Mouse (Mus musculus) layer of hippocampus, adult 9-11 months (tissue): Measurements from ENCODE around the gene Cdh10.

Experiments used
- DNase-seq: peaks from one replicate; pipeline ENCODE4 v3.0.0; 2022

The Cdh10 gene

DNA sequence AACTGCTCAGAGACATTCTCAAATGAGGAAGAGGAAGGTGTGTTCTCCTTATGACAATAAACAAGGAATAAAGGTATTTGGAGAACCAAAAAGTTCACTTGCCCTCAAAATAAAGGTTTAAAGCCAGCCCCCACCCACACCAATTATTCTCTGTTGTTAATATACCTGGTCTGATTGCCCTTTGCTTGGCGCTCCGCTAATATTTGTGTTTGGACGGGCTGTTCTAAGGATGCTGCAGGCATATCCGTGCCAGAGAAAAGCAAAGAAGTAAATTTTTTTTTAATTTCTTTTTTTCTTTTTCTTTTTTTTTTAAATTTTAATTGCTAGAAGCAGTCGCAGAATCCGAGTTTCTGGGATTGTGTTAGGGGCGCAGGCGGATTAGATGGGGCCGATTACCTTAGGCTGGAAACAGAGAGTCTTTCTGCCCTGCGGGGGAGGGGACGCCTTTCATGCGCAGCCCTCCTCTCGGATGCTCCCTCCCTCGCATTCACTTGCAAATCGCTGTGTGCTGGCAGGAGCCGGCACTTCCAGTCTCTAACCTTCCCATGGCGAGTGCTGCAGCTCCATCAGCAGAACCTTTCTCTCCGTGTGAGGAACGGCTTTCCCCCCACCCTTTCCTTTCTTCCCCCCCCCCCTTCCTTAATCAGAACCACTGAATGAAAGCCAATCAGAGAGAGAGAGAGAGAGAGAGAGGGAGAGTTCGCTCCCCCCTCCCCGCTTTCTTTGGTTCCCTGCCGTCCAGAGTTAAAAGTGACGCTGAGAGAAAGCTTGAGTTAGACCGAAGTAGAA lies at the start of gene Cdh10:
Gene Cdh10, plus strand, starts transcription at position 763 of the 789 bp plus-strand sequence.
- peak; percentile 72 for DNase-seq

DNA sequence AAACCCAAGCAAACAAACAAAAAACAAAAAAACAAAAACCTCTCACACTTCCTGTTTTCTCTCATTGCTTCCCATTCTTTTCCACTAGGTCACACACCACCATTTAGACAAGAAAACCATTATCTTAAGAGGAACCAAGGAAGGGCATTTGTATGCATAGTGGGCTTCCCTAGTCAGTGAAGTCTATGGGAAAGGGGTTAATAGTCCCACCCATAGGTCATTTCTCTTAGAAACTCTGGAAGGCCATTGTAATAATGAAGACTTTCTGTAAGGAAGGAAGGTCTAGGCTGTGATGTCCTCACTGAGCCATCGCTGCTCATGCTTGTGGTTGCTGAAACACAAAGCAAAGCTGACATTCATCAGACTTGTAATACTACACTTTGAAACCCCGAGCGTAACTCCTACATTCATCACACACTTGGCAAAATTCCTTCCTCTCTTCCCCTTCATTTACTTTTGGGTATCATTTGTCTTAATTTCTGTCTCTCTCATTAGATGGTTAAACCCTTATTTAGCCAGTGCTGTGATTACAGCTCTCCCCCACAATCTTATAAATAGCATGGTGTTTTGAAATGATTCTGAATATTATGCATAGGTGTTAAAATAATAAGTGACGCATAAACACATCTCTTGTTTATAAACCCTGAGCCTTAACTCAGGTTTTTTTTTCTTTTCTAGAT lies 9.5 kb upstream of the Cdh10 start:
- no peak for DNase-seq

GRCm38 (mm10) chr15:18817707-18818106 lies 1.0 kb upstream of the Cdh10 start:
- no peak for DNase-seq

DNA sequence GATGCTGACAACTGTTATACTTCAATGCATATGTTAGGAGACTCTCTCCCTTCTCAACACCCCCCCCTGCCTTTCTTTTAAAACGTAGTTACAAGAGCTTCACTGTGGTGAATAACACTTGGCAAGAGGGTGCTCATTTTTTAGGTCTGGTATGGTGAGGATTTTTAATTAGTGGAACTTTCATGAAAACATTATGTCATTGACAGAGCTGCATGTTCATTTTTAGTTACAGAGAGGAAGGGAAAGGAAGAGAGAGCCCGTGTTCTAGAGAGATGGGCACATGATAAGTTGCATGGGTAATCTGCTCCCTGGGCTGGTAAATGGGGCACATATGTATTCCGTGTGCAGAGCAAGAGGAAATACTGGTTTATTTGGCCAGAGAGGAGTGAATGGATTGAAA lies 1.5 kb downstream of the Cdh10 start:
- DNase-seq, result peak; percentile 36

- DNase-seq, result peak; percentile 87
Observed at GRCm38 (mm10) chr15:18821114-18821756, 2.5 kb downstream of the Cdh10 start.

DNA sequence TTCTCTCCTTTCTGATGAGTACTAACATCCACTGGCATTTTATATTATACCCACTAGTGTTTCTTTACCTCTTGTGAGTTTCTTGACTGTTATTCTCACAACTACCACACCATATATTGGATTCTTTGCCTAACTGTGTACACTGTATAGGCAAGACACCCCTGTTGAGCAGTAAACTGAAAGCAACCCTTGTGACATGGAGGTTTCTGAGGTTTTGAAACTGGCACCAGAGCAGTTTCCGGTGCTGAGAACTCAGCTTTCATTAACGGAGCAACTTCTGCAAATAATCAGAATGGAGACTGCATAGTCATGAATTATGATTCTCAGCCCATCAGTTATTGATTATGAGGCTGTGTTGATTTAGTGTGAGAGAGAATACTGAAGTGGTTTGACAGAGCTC lies 4.7 kb downstream of the Cdh10 start:
- DNase-seq, result no peak

DNA sequence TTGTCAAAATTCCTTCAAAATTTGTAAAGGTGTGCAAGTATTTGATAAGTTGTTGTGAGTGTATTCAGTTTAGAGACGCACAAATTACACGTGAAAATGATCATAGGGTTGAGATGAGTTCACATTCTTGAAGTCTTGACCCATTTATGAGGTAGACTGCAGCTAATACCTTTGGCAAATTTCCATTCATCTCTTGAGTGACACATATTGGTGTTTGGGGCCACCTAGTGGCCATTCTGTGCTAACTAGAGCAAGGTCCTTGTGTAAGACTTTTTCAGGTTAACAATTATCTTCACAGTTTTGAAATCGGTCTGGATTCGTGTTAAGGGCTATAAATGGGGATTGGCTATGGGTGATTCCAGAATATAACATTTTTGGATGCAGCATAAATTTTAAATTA lies 13.5 kb downstream of the Cdh10 start:
- DNase-seq, result peak; percentile 66

- no peak for DNase-seq
Observed at GRCm38 (mm10) chr15:18841769-18842168, 23.0 kb downstream of the Cdh10 start.

- no peak for DNase-seq
Observed at GRCm38 (mm10) chr15:18844807-18845206, 26.1 kb downstream of the Cdh10 start.

DNA sequence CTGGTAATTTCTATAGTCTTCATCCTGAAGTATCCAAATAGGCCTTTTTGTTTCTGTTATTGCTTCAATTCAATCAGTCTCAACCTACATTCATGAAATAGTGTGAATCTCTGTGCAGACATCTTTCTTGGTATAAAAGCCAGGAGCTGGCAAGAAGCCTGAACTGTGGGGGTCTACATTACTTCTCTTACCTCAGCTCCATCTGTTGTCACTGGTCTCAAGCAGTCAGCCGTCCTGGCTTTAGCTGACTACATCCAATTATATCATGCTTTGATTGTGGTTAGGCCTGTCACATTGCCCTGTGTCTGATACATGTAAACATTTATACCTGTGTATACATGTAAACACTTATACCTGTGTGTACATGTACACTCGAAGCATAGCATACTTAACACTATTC lies 31.8 kb downstream of the Cdh10 start:
- peak; percentile 9 for DNase-seq

DNA sequence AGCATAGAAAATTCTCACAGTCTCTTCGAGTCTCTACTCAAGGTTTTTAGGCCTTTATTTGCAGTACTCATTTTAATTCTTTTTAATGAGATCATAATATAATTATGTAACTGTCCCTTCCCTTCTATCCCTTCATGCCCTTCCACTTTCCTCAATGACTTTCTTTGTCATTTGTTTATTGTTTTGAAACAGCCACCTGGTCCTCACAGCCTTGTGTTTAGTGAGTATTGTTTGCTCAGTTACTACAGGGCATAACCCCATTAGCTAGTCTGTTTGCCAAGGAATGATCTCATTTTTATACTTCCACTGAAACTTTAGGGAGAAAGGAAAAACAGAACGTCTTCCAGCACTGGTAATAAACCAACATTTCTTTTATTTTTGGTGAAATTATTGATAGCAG lies 39.4 kb downstream of the Cdh10 start:
- DNase-seq, result no peak

DNA sequence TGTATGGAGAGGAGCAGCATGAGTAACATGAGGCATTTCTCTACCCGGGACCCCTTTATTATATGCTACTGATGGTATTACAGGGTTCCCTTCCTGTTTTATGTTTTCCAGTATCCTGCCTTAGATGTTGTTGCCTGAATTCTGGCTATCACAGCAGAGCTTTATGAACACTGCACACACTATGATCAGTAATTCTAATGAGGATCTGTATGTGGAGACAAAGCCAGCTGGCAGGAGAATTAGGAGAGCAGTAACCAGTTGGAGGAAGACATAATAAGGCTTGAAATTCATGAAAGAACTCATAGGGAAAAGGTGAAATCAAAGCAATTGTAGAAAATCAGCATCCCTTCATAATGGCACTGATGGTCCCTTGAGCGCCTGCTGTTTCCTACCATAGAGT lies 51.1 kb downstream of the Cdh10 start:
- DNase-seq, result no peak

DNA sequence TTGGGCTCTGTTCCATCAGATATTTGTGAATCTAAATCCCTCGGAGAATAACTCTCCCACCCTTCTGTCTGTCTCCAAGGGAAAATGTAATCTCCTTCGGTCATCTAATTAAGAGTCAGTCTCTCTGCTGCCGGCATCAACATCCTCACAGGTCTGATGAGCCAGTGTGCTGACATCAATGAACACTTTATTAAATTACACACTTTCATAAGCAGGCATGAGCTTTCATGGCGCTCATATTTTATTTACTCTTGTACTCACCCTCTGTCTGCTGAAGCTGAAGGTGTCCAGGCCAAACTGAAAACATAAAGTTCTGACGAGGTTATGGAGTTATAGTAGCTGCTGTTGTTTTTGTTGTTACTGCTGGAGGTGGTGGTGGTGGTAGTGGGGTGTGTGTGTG lies 62.7 kb downstream of the Cdh10 start:
- no peak for DNase-seq

DNA sequence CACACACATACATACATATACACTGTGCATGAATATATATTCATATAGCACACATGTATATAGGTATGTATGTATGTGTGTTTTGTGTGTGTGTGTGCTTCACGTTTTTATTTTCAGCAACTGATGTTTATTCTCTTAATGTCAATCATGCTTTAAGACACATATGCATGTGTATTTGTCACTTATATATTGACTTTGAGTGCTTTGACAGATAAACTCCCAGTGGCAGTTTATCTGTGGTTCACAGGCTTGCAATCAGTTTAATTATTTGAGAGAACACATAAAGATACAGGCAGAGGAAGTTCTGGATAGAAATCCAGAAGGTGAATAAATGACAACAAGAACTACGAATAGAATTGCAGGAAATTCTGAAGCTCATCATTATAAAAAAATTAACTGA lies 67.9 kb downstream of the Cdh10 start:
- no peak for DNase-seq

DNA sequence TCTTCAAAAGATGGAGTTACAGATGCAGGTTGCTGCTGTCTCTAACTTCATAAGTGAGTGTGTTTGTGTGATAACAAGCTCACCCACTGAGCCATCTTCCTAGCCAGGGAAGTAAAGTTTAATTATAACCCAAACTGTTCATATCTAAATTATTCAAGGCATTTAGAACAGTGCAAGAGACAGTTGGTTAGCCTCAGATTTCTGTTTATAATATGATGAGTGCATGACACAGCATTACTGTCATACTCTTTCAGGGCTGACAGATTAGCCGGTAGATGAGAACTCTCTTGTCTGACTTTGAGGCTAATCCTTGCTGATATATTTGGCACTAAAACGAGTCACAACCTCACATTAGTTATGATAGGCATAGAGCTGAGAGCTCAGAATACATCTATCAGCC lies 70.2 kb downstream of the Cdh10 start:
- DNase-seq, result no peak

GRCm38 (mm10) chr15:18890358-18890757 lies 71.6 kb downstream of the Cdh10 start:
- no peak for DNase-seq

- peak; percentile 35 for DNase-seq
Observed at GRCm38 (mm10) chr15:18900776-18901175, 82.0 kb downstream of the Cdh10 start.

DNA sequence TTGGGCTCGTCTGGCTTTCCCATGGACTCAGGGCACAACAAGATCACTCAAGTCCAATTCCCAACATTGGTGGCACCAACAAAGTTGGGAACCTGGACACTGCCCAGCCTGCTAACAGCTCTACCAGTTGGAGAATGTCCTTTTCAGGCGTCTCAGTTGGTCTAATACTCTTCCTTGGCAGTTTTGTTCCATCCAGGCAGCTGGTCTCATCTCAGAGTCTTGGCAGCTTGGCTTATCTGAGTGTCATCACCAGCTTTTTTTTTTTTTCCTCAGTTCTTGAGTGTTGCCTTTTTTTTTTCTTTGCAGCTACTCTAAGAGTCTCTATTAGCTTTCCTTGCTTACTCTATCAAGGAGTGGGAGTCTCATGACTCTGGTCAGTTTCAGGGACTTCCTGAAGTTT lies 85.4 kb downstream of the Cdh10 start:
- no peak for DNase-seq

GRCm38 (mm10) chr15:18910612-18911011 lies 91.9 kb downstream of the Cdh10 start:
- DNase-seq, result no peak

- peak; percentile 47 for DNase-seq
Observed at GRCm38 (mm10) chr15:18925392-18926117, 106.8 kb downstream of the Cdh10 start.

DNA sequence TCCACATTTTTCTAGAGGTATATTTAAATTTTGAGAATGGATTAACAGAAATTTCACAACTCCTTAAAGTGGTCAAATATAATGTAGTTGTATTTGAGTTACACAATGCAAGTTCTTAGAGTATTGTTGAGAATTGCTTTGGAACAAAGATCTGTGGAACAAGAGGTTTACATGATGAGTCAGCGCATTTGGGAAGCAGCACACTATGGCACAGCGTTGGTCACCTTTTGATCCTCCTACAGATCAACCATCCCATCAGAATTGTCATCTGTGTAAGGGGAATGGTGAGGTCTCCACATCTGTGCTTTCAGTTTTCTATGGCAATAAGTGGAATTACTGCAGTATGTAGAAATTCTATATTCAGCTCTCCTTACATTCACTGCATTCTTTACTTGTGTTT lies 108.2 kb downstream of the Cdh10 start:
- no peak for DNase-seq

DNA sequence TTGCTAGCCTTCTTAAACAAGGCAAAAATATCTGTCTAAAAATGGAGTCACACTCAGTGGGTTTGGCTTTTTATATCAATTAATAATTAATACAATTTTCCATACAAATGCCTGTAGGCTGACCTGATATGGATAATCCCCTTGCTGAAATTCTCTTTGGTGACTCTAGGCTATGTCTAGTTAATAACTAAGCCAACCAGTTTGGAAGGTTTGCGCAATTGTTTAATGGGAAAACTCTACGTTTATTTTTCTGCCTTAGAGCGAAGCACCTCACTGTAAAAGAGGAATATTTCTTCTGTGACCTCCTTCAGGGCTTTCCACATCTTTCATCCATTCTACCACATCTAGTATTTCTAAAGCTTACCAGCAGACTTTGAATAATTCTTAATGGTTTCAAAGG lies 133.5 kb downstream of the Cdh10 start:
- no peak for DNase-seq

DNA sequence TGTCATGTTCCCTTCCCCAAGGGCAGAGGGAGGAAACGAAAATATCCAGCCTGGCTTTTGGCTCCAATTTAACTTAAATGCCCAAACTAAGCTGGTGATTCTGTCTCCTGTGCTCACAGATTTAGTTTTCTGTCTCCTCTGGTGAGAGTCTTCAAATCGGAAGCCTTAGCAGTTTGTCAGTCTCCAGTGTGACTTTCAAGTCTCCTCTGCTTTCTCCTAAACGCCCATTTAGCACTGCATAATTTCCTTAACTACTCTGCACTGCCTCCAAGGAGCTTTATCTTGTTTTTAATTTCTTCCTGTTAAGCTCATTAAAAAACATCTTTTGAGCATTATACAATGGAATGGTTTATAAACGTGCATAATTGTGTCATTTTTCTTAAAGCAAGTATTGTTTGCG lies 156.3 kb downstream of the Cdh10 start:
- no peak for DNase-seq
